Mouse (Mus musculus) WW6 (cell line): ENCODE results near the gene Agpat2.

Source experiments
- DNase-seq: peaks from one replicate; pipeline ENCODE4 v3.0.0-alpha.2; 2013; ENCODE audit warnings: low read depth, low spot score

Gene Agpat2

DNA sequence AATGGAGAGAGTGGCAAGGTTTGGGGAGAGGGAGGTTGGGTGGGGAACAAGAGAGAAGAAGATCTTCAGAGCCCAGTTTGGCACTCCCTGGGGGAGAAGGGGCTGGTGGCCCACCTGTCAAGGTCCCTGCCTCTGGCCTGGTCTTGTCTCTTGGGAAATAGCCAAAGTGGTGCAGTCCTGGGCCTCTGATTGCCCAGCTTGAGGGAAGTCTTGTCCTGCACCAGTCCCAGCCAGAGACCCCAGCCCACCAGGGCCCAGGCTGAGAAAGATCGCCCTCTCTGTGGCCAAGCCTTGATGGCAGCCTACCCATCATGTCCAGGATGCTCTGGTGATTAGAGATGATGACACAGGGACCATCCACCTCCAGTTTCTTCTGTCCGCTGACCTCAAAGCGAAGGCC, 7.3 kb downstream of the Agpat2 start:
- DNase-seq, result no peak

DNA sequence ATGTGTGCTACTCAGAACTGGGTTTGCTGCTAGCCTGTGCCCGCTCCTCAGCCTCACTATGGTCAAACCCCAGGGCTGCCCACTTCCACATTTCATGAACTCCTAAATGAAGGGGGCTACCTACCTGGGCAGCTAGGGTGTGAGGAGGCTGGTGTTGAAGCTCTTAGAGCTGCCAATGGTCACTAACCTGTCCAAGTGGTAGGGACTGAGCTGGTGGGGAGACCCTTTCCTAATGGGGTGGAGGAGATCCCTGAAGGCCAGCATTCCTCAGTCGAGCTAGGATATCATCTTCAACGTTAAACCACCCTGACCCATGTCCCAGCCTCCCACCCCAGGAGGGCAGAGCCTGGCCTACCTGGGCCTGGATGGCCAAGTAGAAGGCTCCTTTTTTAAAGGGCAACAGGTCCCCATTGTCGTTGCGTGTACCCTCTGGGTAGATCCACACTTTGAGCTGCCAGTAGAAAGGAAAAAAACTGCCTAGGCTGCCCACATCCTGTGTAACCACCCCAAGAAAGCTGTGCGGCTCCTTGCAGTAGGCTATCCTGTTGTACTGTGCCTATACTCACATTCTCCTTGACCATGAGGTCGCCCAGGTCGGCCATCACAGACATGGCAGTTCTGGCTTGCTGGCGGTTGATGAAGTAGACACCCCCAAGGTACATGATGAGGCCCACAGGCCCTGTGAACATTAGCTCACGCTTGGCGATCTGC, 8.3 kb downstream of the Agpat2 start:
- DNase-seq, result no peak

DNA sequence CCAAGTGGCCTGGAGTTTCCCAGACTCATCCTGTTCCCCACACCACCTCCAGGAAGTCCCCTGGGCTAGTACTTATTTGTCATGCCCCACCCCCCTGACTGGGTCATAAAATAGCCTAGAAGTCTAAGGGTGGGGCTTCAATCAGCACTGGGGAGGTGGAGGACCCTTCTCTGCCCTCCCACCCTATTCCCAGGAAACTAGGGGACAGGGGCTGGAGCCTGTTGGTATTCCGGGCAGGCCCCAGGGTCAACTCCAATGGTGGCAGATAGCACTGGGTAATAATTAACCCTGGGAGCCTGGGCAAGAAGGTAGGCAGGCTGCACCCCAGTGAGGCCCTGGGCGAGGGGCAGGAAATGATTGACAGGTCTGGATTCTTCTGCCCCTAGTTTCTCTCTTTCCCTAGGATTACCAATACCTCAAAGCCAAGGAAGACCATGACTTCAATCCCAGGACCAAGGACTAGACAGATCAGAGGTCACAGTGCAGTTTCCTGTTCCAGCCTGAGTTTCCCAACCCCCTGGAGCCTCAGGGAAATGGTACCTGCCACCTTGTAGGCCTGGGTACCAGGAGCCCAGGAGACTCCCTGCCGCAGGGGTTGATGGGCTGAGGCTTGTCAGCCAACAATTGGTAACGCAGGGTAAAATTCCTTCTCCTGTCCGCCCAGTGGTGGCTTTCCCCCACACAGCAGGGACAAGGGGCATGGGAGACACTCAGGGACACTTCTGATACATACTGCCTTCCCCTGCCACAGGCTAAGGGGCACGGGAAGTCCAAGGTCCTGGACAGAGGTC, 9.1 kb downstream of the Agpat2 start:
- DNase-seq, result no peak

DNA sequence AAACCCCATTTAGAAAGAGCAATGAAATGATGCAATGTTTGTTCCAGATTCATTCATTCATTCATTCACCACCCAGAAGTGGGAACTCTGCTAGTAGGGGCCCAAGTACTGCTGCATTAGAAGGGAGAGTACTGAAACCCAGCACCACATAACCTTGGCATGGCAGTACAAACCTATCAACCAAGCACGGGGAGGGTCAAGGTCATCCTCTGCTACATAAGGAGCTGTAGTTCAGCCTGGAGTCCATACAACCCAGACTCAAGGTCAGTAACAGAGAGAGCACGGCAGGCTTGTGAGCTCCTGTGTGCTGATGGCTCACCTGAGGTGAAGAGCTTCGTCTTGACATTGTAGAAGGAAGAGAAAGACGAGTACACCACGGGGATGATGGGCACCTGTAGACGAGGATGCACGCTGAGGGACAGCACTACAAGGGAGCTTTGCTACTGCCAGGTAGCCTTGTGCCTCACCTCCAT, 9.7 kb downstream of the Agpat2 start:
- no peak for DNase-seq

DNA sequence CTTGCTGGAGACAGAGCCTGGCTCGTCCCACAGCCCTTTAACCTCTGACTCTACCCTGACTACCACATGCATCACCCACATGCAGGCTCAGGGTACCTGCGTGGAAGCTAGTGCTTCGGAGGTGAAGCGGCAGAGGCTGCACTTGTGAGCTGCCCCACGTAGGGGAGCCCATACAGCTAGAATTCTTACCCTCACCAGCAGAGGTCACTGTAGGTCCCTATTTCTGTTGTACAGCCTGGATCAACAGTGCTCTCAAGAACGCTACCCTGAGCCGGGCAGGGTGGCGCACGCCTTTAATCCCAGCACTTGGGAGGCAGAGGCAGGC, 10.2 kb downstream of the Agpat2 start:
- DNase-seq, result peak; percentile 77

DNA sequence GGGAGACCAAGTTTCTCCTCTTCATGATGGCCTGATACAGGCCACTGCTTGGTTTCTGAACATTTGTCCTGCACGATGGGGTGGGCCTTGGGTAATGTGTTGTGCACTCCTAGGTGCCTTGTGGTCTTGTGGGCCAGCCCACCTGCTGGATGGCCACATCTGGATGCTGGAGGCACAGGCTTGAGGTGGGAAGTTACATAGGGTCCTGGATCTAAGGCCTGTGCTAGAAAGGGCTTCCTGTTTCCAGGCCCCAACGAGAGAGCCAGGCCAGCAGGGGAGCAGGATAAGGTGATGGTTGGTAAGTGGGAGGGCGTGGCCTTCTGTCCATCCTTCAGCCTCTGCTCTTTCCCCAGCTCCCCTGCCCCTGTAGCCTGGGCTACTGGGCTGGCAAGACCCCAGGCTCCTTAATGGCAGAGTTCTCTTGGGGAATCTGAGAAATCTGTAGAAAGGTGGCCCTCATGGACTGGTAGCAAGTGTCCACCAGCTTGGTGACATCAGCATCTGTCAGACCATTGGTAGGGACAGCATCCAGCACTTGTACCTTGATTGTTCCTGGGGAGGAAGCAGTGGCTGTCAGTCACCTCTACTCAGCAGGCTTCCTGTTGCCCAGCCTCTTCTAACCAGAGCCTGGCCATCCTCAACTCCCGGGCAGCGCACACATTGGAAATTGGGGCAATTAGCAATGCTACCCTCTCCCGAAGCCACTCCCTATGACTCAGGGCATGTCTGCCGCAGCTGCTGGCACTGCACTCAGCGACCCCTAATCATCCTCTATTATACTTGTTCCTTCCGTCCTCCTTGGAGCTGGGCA, 10.8 kb downstream of the Agpat2 start:
- no peak for DNase-seq

DNA sequence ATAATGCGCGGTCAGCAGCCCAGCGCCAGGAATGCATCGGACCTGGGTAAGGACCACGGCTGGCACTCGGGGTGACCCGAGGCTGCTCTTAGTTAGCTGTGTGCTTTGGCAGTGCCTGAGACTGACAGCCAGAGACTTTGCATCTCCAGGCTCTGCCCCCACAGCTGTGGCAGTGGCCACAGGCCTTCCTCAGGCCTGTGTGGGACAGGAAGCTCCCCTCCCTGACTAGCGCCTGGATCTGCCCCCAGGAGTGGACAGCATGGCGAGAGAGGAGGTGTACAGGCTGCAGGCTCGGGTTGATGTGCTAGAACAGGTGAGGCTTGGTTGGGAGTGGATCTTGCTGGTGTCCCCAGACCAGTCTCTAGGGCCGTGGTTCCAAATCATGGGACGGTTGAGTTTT, 12.8 kb downstream of the Agpat2 start:
- no peak for DNase-seq

DNA sequence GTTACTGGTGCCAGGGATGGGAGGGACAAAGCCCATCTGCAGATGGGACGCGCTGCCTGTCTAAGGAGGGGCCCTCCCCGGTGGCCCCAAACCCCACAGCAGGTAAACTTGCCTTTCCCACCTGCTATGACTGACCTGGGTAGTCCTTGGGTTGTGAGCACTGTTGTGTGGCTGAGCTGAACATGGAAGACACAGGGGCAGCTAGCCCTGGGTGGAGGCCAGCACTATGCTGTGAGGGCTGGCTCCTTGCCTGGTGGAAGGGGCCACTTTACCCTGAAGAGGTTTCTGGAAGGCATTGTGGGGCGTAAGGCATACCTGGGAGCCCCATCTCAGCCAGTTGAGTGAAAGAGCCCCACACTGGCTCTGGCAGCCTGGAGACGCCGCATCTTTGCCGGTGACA, 13.3 kb downstream of the Agpat2 start:
- no peak for DNase-seq

DNA sequence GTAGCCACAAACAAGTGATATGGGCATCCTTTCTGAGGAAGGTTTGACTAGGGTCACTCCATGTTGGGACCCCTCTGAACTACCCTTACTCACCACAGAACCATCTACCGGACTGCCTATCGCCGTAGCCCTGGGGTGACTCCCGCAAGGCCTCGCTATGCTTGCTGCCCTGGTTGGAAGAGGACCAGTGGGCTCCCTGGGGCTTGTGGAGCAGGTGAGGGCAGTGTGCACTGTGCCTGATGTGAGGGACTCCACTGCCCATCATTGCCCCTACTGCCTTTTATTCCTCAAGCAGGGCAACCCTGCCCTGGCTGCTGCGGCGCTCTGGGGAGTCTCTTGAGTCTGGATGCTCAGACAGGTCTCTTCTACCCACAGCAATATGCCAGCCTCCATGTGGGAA, 13.9 kb downstream of the Agpat2 start:
- no peak for DNase-seq

DNA sequence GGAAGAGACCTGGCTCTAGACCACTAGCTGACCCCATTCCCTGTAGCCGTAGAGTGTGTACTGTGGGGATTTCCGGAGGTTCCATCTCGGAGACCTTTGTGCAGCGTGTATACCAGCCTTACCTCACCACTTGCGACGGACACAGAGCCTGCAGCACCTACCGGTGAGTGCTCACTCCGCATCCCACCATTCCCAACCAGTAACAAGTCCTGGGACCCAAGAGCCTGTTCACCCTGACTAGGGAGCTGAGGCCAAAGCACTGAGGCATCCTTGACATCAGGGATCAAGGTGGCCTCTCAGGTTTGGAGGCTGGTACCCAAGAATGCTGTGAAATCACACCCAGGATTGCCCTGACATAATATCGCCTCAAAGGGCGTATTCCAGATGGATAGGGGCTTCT, 14.9 kb downstream of the Agpat2 start:
- no peak for DNase-seq

DNA sequence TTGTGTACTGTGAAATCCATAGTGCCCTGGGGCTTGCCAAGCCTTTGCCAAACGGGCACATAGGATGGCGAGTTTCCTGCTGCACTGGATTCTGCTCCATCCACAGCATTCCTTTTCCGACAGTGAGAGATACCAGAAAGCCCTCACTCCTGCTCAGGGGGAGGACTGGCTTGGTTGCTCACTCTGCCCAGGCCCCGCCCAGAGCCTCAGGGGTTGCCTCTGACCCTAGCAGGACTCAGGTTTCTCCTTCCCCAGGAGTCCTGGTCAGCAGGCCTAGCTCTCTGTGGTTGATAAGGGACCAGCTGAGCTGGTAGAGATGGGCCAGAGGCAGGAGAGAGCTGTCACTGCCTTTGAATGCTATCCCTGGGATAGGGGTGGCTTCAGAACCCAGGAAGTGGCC, 15.6 kb downstream of the Agpat2 start:
- DNase-seq, result no peak

DNA sequence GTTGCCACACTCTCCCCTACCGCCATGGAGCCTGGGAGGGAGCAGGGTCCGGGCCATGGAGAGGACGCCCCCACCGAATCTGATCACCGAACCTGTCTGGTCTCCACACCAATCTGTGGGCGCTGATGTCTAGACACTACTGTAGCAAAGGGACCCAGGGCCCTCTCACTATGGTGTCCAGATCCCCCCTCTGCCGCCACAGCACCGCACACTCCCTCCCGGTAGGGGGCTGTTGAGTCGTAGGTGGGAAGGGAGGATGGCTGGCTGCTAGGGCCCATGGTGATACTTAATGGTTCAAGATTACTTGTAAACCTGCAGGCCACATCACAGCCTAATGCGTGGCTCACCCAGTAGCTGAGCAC, 17.2 kb downstream of the Agpat2 start:
- DNase-seq, result peak; percentile 56

DNA sequence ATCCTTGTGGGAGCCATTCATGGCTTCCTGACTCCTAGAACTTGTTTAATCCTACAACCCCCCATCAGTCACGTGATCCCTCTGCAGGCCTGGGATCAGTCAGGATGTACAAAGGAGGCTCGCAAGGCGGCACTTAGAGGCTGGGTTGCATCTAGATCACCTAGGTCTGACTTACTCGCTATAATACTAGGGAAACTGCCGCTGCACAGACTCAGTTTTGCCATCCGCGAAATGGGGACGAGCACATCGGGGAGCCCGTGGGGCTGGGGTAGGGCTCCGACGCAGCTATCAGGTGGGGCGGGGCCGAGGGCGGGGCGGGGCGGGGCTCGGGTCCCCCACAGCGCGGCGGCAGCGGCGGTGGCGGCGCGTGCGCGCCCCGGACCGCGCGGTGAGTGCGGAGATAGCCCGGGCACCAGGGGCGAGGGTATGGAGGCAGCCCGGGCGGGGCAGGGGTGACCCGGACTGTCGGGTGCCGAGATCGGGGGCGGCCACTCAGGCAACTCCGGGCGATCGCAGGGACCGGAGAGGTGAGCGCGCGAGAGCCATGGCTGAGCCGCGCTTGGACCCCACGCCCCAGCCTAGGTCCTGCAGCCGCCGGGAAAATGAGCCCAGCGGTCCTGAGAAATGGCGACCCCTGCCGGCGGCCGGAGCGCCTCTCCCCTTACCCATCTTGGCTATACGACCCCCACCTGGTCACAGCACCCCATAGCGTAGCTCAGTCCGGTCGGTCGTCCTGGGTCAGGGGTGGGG, 17.7 kb downstream of the Agpat2 start, which contains the start of gene Gm20532:
Gene Gm20532, plus strand, starts transcription at position 346 of the 750 bp plus-strand sequence.
- DNase-seq, result peak; percentile 69

DNA sequence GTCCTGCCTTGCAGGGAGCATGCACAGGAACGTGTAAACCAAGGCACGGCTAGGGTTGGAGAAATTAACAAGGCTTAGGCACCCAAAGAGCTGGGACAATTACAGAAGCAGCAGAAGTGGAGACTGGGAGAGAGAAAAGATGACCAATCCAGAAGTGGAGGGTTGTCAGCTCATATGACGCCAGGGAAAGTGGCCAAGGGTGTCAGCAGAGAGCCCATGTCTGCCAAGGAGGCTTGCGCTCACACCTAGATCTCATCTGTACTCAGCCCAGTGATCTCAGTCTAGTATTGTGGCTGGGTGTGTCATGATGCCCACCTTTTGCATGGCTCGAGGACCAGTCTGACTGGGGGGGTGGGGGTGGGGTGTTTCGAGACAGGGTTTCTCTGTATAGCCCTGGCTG, 18.5 kb downstream of the Agpat2 start:
- no peak for DNase-seq

DNA sequence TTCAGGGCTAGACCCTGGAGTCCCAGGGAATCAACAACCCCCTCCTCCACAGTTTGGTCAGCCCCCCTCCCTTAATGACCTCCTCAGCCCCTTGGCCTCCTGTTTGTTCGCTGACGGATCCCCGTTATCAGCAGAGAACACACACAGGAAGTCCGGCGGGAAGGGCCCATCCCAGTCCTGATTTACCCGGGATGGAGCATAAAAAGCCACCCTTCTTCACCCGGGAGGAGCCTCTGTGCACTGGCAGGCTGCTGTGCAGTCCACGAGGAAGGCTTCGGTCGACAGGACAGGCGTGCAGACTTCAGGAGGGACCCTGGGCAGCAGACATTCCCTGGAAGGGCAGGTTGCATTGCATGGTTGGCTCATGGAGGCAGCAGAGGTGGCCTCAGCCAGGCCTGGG, 20.6 kb downstream of the Agpat2 start:
- DNase-seq, result no peak

DNA sequence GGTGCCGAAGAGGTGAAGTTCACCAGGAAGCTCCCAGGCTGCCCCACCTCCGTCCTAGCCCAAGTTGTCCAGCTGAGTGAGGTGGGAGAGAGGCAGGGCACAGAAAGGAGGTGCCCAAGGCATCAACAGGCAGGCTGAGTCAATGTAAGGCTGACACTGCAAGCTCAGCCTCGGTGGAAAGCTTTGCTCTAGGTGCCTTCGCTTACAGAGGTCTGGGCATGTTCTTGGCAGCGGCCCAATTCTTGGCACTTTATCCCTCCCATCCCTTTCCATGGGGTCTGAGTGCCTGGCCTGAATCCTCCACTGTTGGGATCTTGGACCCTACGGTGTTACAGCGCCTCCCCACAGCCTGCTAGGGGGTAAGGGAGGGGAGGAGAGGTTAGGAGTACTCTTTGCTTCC, 21.5 kb downstream of the Agpat2 start:
- no peak for DNase-seq

DNA sequence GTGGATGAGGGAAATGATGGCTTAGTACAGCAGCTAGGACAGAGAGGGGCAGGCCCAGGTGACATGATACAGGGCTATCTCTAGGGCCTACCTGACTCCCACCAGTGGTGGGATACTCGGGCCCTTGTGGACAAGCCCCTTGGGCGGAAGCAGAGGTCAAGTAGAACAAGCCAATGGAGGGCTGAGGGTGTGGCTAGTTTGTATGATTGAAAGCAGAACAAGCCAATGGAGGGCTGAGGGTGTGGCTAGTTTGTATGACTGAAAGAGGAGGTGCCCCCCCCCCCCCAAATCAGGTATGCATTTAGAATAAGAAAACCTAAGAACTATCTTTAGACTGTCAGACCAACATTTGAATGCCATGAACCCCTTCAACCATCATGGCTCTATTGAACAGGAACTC, 22.0 kb downstream of the Agpat2 start:
- DNase-seq, result no peak

DNA sequence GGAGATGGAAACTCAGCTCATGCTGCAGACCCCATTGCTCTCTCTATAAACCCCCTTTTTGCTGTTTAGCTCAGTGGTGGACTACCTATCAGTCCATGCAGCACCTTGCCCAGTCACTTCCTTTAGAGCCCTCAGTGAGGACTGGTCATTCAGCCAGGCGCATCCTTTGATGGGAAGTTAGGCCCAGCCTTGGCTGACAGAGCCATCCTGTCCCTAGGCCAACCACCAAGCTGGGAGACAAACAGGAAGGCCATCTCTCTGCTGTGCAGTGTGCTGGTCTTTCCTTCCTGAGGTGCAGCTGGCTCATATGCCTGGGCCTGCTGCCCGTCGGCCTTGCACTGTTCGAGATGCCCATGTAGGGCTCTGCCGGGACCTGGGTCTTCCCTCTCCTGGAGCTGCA, 23.5 kb downstream of the Agpat2 start:
- no peak for DNase-seq

DNA sequence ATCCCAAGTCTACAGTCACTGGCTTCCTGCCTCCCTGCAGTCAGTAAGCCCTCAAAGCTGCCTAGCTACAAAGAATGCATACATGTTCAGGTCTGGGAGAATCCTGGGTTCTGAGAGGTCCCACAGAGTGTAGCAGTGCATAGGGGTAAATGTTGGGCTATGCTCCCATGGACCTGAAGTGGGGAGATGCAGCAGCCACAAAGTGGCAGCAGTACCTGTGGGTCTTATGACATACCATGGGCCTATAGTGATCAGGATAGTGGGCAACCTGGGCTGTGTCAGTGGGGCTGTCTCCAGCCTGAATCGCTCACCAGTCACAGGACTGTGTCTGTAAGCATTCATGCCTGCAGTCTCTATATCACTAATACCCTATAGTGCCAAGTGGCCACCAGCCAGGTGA, 24.5 kb downstream of the Agpat2 start, which contains the start of gene Egfl7:
Gene Egfl7, plus strand, starts transcription at position 301 of the 400 bp plus-strand sequence.
- no peak for DNase-seq

DNA sequence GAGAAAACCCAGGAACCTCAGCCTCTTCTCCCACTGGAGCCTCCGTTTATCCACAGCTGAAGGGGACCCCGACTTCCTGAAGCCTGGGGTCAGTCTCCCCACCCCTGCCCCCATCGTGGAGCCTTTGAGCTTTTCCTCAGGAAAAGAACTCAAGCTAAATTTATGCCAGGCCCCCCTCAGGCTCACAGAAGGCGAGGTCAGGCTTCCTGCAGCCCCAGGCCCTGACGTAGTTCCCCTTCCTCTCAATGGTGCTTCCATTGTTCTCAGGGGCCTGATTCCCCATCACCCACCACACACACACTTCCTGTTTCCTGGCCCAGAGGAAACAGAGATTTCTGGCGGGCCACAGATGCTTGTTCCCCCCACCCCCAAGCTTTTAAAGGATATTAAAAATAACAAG, 25.8 kb downstream of the Agpat2 start:
- DNase-seq, result no peak

DNA sequence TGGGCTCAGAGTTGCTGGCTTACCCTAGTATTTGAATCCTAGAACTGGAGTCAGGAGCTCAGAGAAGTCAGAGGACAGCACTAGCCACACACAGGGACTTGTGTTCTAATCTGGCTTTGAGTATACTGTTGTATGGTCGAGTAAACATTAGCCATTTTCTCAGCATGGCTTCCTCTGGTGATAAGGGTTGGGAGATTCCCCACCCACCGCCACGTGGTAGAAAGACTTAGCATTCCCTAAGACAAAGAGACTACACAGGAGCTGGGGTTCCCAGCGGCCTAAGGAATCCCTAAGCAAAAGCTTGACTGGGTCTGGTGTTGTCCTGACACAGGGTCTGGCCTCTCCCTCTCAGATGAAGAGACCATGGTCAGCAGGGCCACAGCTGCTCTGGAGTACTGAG, 27.8 kb downstream of the Agpat2 start:
- DNase-seq, result no peak

DNA sequence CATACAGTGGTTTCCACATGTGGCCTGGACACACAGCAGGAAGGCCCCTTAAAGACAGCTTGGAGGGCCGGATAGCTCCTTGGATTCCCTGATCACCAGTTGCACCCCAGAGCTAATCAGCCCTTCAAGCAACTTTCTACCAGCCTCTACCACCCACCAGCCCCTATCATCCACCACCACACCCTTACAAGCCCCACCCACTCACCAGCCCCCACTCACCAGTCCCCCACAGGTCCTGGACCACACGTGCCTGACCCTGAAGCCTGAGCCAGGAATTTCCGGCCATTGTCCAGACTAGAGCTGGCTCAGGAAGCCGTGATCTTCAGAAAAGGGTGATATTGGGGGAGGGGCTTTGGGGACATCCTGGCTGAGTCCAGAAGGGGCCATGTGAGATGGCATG, 28.4 kb downstream of the Agpat2 start:
- DNase-seq, result no peak
